In genomic region chr19:47517570-47517969, GRCm38 (mm10) we compare ENCODE assay signal across 1 mouse cellular context.
TF ChIP-seq lines count a peak whose summit lies in the region.

No protein-coding gene starts in this region.

TF ChIP-seq in MEL, 35 proteins besides CTCF, POLR2A, EP300 and RAD21:
- TF ChIP-seq GABPA (IDR thresholded peaks at IDR 0.05; ENCODE audit: low read depth, low read length), result no peak
- TF ChIP-seq USF1 (IDR thresholded peaks at IDR 0.05; ENCODE audit: low read depth, low read length), result no peak
